Mouse (Mus musculus) mammary gland, adult 2 months (tissue): ENCODE measurements around the gene Gm9887. TPM values are rescaled to one million over a fixed set of nuclear protein-coding genes. Genes with fewer than 3 reads are reported as not detected.

Source experiments
- polyA plus RNA-seq: library from polyadenylated mRNA; depleted of rRNA; stranded (reverse); fragments of >200 nt; gene quantifications from 2 replicates; pipeline ENCODE4 v1.2.3, GENCODE M21; 2012; ENCODE audit warnings: low replicate concordance; rRNA removed

Gene Gm9887
- polyA plus RNA-seq: 1.3 and 6.8 TPM in 2 replicates

DNA sequence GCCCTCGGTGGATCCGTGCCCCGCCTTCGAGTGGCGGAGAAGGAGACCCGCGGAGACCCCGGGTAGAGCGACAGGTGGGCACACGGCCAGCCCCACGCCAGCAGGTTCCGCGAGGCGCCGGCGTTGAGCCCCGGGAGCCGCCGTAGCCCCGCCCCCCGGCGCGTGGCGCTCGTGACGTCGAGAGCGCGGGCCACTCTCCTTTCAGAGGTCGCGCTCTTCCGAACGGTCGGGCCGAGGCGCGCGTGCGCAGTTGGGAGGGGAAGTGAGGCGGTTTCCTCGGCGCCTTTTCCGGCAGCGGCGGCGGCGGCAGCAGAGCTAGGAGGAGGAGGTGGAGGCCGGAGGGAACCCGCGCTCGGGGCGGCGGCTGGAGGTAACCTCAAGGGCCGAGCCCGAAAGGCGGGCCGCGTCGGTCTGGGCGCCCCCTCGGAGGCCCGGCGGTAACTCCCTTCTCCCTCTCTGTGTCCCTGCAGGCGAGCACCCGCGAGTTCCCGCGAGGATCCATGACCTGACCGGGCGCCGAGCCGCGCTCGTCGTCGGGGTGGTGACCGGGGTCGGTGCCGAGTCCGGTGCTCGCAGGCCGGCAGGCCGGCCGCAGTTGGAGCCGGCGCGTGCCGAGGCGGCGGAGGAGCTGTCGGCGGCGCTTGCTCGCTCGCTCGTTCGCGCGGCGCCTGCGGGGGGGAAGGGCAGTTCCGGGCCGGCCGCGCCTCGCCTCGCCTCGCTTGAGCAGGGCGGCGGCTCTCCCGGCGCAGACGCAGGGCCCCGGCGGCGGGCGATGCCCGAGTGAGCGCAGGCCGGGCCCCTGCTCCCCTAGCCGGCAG lies at the start of gene Gm9887, which contains the start of gene Arf6:
Gm9887 (minus strand) TSS at position 605 of the 818 bp plus-strand sequence.
Arf6 (plus strand) TSS at position 297 of the 818 bp plus-strand sequence.

DNA sequence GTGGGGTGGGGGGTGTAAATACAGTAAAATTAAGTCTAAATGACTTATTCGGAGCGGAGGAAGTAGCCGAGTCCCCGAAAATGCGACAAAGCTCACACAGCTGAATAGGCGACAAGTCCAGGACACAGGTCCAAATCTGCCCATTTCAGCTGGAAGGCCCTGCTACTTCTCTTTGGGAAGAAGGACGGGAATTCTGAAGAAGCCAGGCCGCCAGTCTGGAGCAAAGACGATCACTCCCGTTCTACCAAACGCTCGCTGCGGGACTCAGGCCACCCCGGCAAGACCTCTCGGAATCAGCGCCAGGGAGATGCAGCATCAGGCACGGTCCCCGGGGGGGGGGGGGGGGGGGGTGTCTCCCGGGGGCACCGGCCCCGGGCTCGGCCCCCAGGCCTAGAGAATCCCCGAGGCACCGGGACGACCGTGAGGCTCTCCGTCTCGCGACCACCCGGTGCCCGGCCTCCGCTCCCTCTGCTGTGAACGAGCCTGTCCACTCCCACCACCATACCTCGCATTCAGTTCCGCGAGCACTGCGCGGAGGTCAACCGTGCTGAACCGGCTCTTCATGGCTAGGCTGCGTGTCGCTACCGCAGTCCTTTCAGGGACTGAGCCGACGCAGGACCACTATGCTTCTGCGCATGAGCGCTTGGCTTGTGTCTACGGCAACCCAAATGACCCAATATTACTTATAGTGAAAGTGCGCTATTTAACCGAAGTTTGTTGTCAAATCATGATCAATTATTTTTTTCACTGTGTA lies 15.5 kb downstream of the Gm9887 start, which contains the start of gene Nemf:
Nemf (minus strand) TSS at position 620 of the 754 bp plus-strand sequence.

Other genes starting within 250 kb of the Gm9887 start
- 1,350 and 1,796 TPM in 2 replicates for gene Rps29, start 213.3 kb downstream of the Gm9887 start, polyA plus RNA-seq
- 0.11 and 1.0 TPM in 2 replicates for gene Lrr1, start 203.6 kb downstream of the Gm9887 start, polyA plus RNA-seq
- gene Rpl36al, start 188.4 kb downstream of the Gm9887 start, polyA plus RNA-seq: 59.4 and 77.1 TPM in 2 replicates
- 14.8 and 22.5 TPM in 2 replicates for gene Mgat2, start 188.3 kb downstream of the Gm9887 start, polyA plus RNA-seq
- gene Gm49383, start 175.4 kb downstream of the Gm9887 start, polyA plus RNA-seq: 2.9 and 3.3 TPM in 2 replicates
- gene Dnaaf2, start 174.0 kb downstream of the Gm9887 start, polyA plus RNA-seq: 0.93 and 0.97 TPM in 2 replicates
- gene Gm49384, start 168.2 kb downstream of the Gm9887 start, polyA plus RNA-seq: 0.16 TPM in 1 of 2 replicates, not detected in the other
- gene Pole2, start 144.3 kb downstream of the Gm9887 start, polyA plus RNA-seq: 2.3 and 5.6 TPM in 2 replicates
- 1.5 and 4.8 TPM in 2 replicates for gene Klhdc1, start 131.3 kb downstream of the Gm9887 start, polyA plus RNA-seq
- gene Klhdc2, start 75.8 kb downstream of the Gm9887 start, polyA plus RNA-seq: 35.6 and 52.1 TPM in 2 replicates
- 2.2 and 6.0 TPM in 2 replicates for gene Nemf, start 15.3 kb downstream of the Gm9887 start, polyA plus RNA-seq
- 69.2 and 273 TPM in 2 replicates for gene Arf6, start 308 bp downstream of the Gm9887 start, polyA plus RNA-seq
- 5.0 and 5.3 TPM in 2 replicates for gene Vcpkmt, start 210.6 kb upstream of the Gm9887 start, polyA plus RNA-seq